Mouse (Mus musculus) E14TG2a.4 (cell line): Measurements from ENCODE around the gene Ksr1.

Experiments used
- H3K27me3 ChIP-seq: 2 replicates; pipeline ENCODE4 v1.6.1; 2014; ENCODE audit warnings: low read length, control low read depth; ENCODE audit not compliant: insufficient read depth
- H3K36me3 ChIP-seq: 2 replicates; pipeline ENCODE4 v1.6.1; 2014; ENCODE audit warnings: low read length, control low read depth; ENCODE audit not compliant: insufficient read depth
- H3K4me1 ChIP-seq: replicated peaks from 2 replicates; pipeline ENCODE4 v1.6.1; 2014; ENCODE audit warnings: low read depth, low read length, control low read depth
- H3K4me3 ChIP-seq: replicated peaks from 2 replicates; pipeline ENCODE4 v1.5.1; 2014; ENCODE audit warnings: mild to moderate bottlenecking, low read length
- H3K9me3 ChIP-seq: 2 replicates; pipeline ENCODE4 v1.6.1; 2014; ENCODE audit warnings: low read length, control low read depth
- CTCF ChIP-seq: conservative IDR thresholded peaks from 2 replicates; pipeline ENCODE4 v1.5.1; 2014; ENCODE audit warnings: low read length
- NANOG ChIP-seq: IDR thresholded peaks from 2 replicates; pipeline ENCODE4 v1.6.1; 2014; ENCODE audit warnings: borderline replicate concordance, low read length, mixed read lengths
- POU5F1 ChIP-seq: IDR thresholded peaks from 2 replicates; pipeline ENCODE4 v1.6.1; 2014; ENCODE audit warnings: low read length, borderline replicate concordance

Ksr1 gene

DNA sequence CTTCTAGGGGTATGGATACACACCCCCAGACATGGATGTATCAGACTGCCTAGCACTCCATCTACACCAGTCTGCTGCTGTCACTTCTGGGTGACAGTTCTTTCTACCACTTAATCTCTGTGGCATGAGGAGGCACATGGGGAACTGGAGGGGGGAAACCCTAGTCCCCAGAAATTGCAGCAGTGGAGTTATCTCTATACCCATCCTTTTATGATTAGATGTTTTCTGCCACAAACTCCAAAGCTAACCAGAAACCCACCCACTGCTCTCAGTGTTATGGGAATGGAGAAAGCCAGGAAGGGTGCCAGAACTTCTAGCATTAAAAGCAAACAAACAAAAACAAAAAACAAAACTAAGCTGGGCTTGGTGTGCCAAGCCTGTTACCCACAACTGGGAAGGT, 92.8 kb downstream of the Ksr1 start:
- peaks cover 6% of the 10 kb centered on the region for H3K9me3 ChIP-seq
- no peak overlapping the region for H3K4me3 ChIP-seq
- no peaks in the 10 kb centered on the region for H3K27me3 ChIP-seq
- H3K4me1 ChIP-seq = peaks cover 22% of the 10 kb centered on the region
- no peak for TF ChIP-seq NANOG
- no peak for TF ChIP-seq CTCF
- no peak for TF ChIP-seq POU5F1
- H3K36me3 ChIP-seq = no peaks in the 10 kb centered on the region

DNA sequence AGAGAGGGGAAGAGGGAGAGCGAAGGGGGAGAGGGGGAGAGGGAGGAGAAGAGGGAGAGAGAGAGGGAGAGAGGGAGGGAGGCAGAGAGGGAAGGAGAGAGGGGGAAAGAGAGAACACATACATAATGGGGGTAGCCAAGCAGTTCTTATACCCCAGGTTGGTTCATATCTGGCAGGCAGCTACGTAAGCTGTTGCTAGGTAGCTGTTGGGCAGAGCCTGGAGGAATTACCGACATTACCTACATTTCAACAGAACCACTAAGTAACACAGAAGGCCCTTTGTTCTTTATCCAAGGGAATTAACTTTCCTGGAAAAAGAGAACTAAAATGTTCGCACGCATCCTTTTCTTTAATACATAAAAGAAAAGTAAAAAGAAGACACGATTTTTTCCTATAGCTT, 93.4 kb downstream of the Ksr1 start:
- peaks cover 22% of the 10 kb centered on the region for H3K4me1 ChIP-seq
- no peaks in the 10 kb centered on the region for H3K27me3 ChIP-seq
- H3K9me3 ChIP-seq = peaks cover 6% of the 10 kb centered on the region
- TF ChIP-seq POU5F1 (no peak), CTCF (no peak), NANOG (no peak)
- no peak overlapping the region for H3K4me3 ChIP-seq
- H3K36me3 ChIP-seq = no peaks in the 10 kb centered on the region

DNA sequence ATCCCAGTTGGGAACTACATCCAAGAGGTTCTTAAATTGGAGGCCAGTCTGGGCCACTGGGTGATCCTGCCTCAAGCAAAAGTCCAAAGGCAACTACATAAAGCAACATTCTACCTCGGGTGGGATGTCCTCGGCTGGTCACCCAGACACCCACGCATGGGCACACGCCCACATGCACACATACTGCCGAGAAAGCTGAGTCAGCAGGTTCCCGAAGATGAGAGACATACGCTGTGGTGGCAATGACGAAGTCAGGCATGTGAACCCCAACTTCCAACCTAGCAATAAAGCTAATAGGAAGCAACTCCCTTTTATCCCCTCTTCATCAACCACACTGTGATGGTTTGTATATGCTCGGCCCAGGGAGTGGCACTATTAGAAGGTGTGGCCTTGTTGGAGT, 94.7 kb downstream of the Ksr1 start:
- H3K4me1 ChIP-seq = peaks cover 32% of the 10 kb centered on the region
- no peaks in the 10 kb centered on the region for H3K27me3 ChIP-seq
- TF ChIP-seq POU5F1 = no peak
- no peak for TF ChIP-seq CTCF
- no peak for TF ChIP-seq NANOG
- no peak overlapping the region for H3K4me3 ChIP-seq
- peaks cover 6% of the 10 kb centered on the region for H3K9me3 ChIP-seq
- no peaks in the 10 kb centered on the region for H3K36me3 ChIP-seq

DNA sequence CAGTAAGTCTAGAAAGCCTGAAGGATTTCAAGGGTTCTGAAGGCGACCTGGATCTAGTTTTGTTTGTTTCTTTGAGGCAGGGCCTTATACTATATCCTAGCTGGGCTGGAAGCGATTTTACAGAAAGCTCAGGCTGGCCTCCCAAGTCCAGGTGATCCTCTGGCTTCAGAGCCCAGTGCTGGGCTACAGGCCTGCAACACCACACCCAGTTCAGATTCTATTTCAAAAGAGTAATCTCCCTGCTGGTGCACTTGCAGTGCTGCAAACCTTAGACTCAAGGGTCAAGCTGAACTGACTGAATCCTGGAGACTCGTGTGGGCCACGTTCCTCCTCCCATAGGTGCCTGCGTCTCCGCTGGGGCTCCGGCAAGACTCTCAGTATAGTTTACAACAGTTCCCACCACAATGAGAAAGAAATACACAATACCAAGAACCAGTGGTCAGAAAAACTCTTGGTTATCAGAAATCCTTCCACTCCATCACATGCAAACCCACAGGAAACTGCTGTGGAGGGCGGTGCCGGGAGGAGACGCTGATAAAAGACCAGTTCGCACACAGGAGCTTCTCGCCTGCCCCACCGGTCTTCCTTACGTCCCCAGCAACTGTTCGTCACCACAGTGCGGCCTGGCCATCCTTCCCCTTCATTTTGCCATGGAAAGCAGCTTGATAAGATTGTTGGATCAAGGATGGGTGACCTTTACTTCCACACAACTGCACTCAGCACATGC, 95.3 kb downstream of the Ksr1 start:
- Histone ChIP-seq H3K9me3 (peaks cover 6% of the 10 kb centered on the region), H3K4me1 (peaks cover 38% of the 10 kb centered on the region), H3K36me3 (no peaks in the 10 kb centered on the region), H3K27me3 (no peaks in the 10 kb centered on the region), H3K4me3 (no peak overlapping the region)
- TF ChIP-seq POU5F1 = no peak
- no peak for TF ChIP-seq CTCF
- TF ChIP-seq NANOG = no peak

DNA sequence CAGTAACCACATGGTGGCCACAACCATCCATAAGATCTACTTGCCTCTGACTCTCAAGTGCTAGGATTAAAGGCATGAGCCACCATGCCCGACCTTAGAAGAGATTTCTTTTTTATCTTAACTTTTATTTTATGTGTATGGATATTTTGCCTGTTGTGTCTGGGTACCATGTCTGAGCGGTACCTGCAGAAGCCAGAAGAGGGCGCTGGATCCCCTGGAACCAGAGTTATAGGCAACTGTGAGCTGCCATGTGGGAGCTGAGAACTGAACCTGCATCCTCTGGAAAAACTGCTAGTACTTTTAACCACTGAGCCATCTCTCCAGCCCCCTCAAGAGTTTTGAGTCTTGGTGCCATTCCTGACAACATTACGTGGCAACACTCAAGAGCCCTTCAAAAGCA, 97.3 kb downstream of the Ksr1 start:
- peak; percentile 60 for TF ChIP-seq CTCF
- no peak for TF ChIP-seq NANOG
- Histone ChIP-seq H3K4me3 (no peak overlapping the region), H3K27me3 (no peaks in the 10 kb centered on the region), H3K9me3 (peaks cover 6% of the 10 kb centered on the region), H3K36me3 (peaks cover 6% of the 10 kb centered on the region), H3K4me1 (peaks cover 42% of the 10 kb centered on the region)

DNA sequence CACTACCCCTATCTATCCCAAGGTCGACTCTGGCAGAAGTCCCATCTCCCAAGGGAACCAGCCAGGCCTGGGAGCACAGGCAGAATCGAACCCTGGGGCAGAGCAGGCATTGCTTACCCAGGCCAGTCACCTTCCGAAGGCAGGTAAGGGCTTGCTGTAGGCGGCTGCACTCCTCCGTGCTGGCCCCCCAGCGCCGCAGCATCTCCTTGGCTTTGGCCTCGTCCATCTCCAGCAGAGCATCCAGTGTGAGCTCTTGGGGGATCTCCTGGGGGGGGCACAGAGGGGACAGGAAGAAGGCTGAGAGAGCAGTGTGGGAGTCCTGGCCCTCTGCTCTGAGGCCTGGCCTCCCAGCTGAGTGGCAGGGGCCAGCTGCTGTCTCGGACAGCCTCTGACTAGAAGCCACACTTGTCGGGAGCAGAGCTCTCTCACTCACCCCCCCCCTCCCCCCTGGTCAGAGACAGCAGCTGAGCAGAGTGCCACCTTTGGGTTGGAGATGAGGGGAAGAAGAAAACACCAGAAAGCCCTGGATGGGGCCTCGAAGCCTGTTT, 99.0 kb downstream of the Ksr1 start:
- TF ChIP-seq NANOG = no peak
- peaks cover 16% of the 10 kb centered on the region for H3K36me3 ChIP-seq
- peak overlapping the region; percentile 20; the same call in 1 of the 2 replicates for H3K4me3 ChIP-seq

DNA sequence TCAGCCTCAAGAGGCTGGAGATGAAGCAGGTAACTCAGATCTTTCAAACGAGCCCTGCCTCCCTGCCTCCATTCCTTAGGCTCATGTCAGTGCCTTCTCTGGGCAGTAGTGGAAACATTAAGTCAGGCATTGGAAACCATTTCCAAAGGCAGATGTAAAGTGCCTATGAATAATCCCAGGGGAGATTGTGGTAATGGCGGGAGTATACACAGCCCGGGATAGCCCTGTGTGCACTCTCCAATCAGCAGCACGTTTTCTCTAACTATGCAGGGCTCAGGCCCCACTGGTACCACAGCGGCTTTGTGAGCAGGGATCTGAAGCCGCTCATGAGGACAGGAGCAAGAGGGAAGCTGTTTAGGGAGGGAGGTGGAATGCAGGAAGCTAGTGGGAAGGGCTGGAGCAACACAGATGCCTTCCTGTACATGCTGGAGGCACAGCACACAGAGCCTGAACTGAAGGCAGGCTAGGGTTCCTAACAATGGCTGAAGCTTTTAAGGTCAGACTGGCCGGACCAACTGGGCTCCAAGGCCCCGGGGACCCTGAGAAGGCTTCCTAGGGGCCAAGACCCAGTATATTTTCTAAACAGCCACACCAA, 99.5 kb downstream of the Ksr1 start:
- TF ChIP-seq NANOG (no peak), CTCF (no peak), POU5F1 (no peak)
- Histone ChIP-seq H3K4me3 (peak overlapping the region; percentile 20; the same call in 1 of the 2 replicates), H3K4me1 (peaks cover 46% of the 10 kb centered on the region), H3K36me3 (peaks cover 16% of the 10 kb centered on the region), H3K9me3 (peaks cover 6% of the 10 kb centered on the region), H3K27me3 (no peaks in the 10 kb centered on the region)

More for the DNA sequence above, 99.0 kb downstream of the Ksr1 start:
- Histone ChIP-seq H3K9me3 (peaks cover 6% of the 10 kb centered on the region), H3K27me3 (no peaks in the 10 kb centered on the region), H3K4me1 (peaks cover 45% of the 10 kb centered on the region)

DNA sequence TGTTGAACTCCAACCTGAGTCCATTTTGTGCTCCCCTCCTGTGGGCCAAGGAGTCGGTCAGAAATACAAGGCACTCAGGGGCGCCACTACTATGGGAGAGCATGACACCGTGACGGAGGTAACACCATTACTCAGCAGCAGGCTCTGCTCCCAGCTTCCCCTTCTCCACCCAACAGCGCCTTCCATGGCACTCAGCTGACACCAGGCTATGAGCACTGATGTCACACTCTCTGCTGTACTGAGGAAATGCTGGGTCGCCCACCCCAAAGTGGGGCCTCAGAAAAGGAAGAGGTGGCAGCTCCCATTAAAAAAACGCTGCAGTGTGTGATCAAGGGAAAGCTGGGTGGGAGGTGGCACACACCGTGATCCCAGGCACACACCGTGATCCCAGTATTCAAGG, 101.0 kb downstream of the Ksr1 start:
- peaks cover 6% of the 10 kb centered on the region for H3K9me3 ChIP-seq
- peaks cover 34% of the 10 kb centered on the region for H3K4me1 ChIP-seq
- H3K4me3 ChIP-seq = peak overlapping the region; percentile 17
- no peak for TF ChIP-seq CTCF
- no peak for TF ChIP-seq POU5F1
- no peak for TF ChIP-seq NANOG
- H3K27me3 ChIP-seq = no peaks in the 10 kb centered on the region
- peaks cover 22% of the 10 kb centered on the region for H3K36me3 ChIP-seq

DNA sequence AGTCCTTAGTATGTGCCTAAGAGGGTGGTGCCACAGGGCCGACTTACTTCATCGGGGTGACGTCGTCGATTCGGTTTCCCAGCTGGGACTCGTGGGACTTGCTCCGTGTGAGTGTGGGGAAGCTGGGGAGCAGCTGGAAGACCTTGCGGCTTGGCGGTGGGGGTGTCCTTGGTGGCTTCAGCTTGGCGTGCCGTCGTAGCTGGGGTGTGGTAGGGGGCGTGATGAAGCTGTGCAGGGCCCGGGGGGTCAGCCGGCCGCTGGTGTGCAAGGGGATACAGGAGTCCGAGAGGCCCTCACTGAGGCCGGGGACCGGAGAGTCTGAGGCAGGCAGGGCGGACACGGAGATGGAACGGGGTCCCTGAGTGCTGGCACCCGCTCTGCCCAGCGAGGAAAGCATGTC, 101.4 kb downstream of the Ksr1 start:
- TF ChIP-seq POU5F1 (no peak), CTCF (no peak)
- H3K4me3 ChIP-seq = peak overlapping the region; percentile 17
- no peaks in the 10 kb centered on the region for H3K27me3 ChIP-seq
- peaks cover 22% of the 10 kb centered on the region for H3K36me3 ChIP-seq
- H3K4me1 ChIP-seq = peaks cover 34% of the 10 kb centered on the region
- peaks cover 6% of the 10 kb centered on the region for H3K9me3 ChIP-seq
